Mouse (Mus musculus): ENCODE results near the gene Utp15.

GRCm38 (mm10) chr13:98276253-98276652, 13.4 kb upstream of the Utp15 start:
- TF ChIP-seq POLR2A (IDR thresholded peaks at IDR 0.05; ENCODE audit: borderline replicate concordance, low read depth, low read length): no peak
- no peak for TF ChIP-seq CTCF (IDR thresholded peaks at IDR 0.05; ENCODE audit: low read depth, low read length)

Measured in bone marrow macrophage, adult 2 months (primary cell).